Mouse (Mus musculus) megakaryocyte, embryonic 14.5 days (primary cell): ENCODE measurements around the gene Dgkh.

Source experiments
- FLI1 ChIP-seq: IDR thresholded peaks from 2 replicates; pipeline ENCODE4 v1.6.1; 2012; ENCODE audit warnings: low read length, inconsistent platforms, mixed read lengths
- GATA1 ChIP-seq: IDR thresholded peaks from 3 replicates; pipeline ENCODE4 v1.6.1; 2012; ENCODE audit warnings: mixed read lengths, low read length, inconsistent platforms, borderline replicate concordance

- no peak for TF ChIP-seq GATA1
- no peak for TF ChIP-seq FLI1
Observed at GRCm38 (mm10) chr14:78541319-78541718, 191.3 kb downstream of the Dgkh start.
